Mouse (Mus musculus): ENCODE measurements around the gene Bcap31. TPM values are rescaled to one million over a fixed set of nuclear protein-coding genes. Genes with fewer than 3 reads are reported as not detected.

The Bcap31 gene
- polyA plus RNA-seq, 1 experiment from 2014 or later: 164 TPM

GRCm38 (mm10) chrX:73673968-73674661, 41.9 kb downstream of the Bcap31 start:
- H3K4me2 ChIP-seq (replicated peaks): peak overlapping the region; percentile 67
- H3K27me3 ChIP-seq: peaks cover 3% of the 10 kb centered on the region; the same call in 1 of the 2 replicates
- no peaks in the 10 kb centered on the region for H3K9me3 ChIP-seq
- ATAC-seq (ENCODE audit: insufficient number of reproducible peaks, insufficient read depth, low FRiP score, low TSS enrichment): peak; percentile 38
- 19% methylated on average over 20 of the region's 20 CpGs for WGBS
- H3K9ac ChIP-seq: peak overlapping the region; percentile 78
- 0 out of 2 replicates have a peak, but pooled peaks cover 7% of the 10 kb centered on the region for H3K36me3 ChIP-seq
- H3K27ac ChIP-seq: 0 out of 2 replicates have a peak overlapping the region, but pooled peaks have one; percentile 65
- H3K4me3 ChIP-seq: peak overlapping the region; percentile 60
- H3K4me1 ChIP-seq: 0 out of 2 replicates have a peak, but pooled peaks cover 6% of the 10 kb centered on the region

- peak overlapping the region; percentile 67 for H3K4me2 ChIP-seq (replicated peaks)
- H3K27ac ChIP-seq: 0 out of 2 replicates have a peak overlapping the region, but pooled peaks have one; percentile 65
- ATAC-seq (ENCODE audit: insufficient number of reproducible peaks, insufficient read depth, low FRiP score, low TSS enrichment): no peak
- H3K4me1 ChIP-seq: 0 out of 2 replicates have a peak, but pooled peaks cover 6% of the 10 kb centered on the region
- H3K9ac ChIP-seq: peak overlapping the region; percentile 78
- H3K4me3 ChIP-seq: peak overlapping the region; percentile 60
- H3K9me3 ChIP-seq: no peaks in the 10 kb centered on the region
- H3K27me3 ChIP-seq: peaks cover 3% of the 10 kb centered on the region; the same call in 1 of the 2 replicates
- H3K36me3 ChIP-seq: 0 out of 2 replicates have a peak, but pooled peaks cover 2% of the 10 kb centered on the region
- 13% methylated on average over 35 of the region's 42 CpGs for WGBS
These were observed 42.4 kb downstream of the Bcap31 start for GRCm38 (mm10) chrX:73673619-73673967.

GRCm38 (mm10) chrX:73672879-73673618, 42.9 kb downstream of the Bcap31 start, which contains the start of gene Slc6a8:
Gene Slc6a8 (plus strand): TSS chrX:73673150.
- WGBS: 14% methylated on average over 41 of the region's 72 CpGs
- H3K4me1 ChIP-seq: 0 out of 2 replicates have a peak, but pooled peaks cover 6% of the 10 kb centered on the region
- ATAC-seq (ENCODE audit: insufficient number of reproducible peaks, insufficient read depth, low FRiP score, low TSS enrichment): peak; percentile 67
- H3K9ac ChIP-seq: peak within 1 kb of the TSS; percentile 78
- peak within 1 kb of the TSS; percentile 60 for H3K4me3 ChIP-seq
- no peaks in the 10 kb centered on the region for H3K36me3 ChIP-seq
- H3K27ac ChIP-seq: peak within 1 kb of the TSS; percentile 65
- H3K4me2 ChIP-seq (replicated peaks): peak within 1 kb of the TSS; percentile 67
- peaks cover 3% of the 10 kb centered on the region; the same call in 1 of the 2 replicates for H3K27me3 ChIP-seq
- H3K9me3 ChIP-seq: no peaks in the 10 kb centered on the region

GRCm38 (mm10) chrX:73672031-73672431, 43.9 kb downstream of the Bcap31 start:
- Histone ChIP-seq H3K27me3 (peaks cover 3% of the 10 kb centered on the region; the same call in 1 of the 2 replicates), H3K4me3 (no peak overlapping the region), H3K27ac (no peak overlapping the region), H3K4me2 (replicated peaks) (no peak overlapping the region; the same call in 1 of the 2 replicates), H3K36me3 (no peaks in the 10 kb centered on the region), H3K9me3 (no peaks in the 10 kb centered on the region), H3K9ac (no peak overlapping the region), H3K4me1 (0 out of 2 replicates have a peak, but pooled peaks cover 6% of the 10 kb centered on the region)
- 63% methylated on average over 4 of the region's 4 CpGs for WGBS
- no peak; the same call in 1 of the 2 replicates for ATAC-seq (ENCODE audit: insufficient number of reproducible peaks, insufficient read depth, low FRiP score, low TSS enrichment)

GRCm38 (mm10) chrX:73663143-73663542, 52.8 kb downstream of the Bcap31 start:
- Histone ChIP-seq H3K36me3 (no peaks in the 10 kb centered on the region), H3K4me3 (no peak overlapping the region), H3K27me3 (no peaks in the 10 kb centered on the region), H3K9me3 (no peaks in the 10 kb centered on the region), H3K9ac (no peak overlapping the region), H3K27ac (no peak overlapping the region), H3K4me2 (replicated peaks) (no peak overlapping the region), H3K4me1 (no peaks in the 10 kb centered on the region)
- no peak for ATAC-seq (ENCODE audit: insufficient number of reproducible peaks, insufficient read depth, low FRiP score, low TSS enrichment)

GRCm38 (mm10) chrX:73660284-73660665, 55.7 kb downstream of the Bcap31 start:
- Histone ChIP-seq H3K9me3 (no peaks in the 10 kb centered on the region), H3K27ac (no peak overlapping the region), H3K9ac (peak overlapping the region; percentile 56), H3K36me3 (no peaks in the 10 kb centered on the region), H3K4me3 (peak overlapping the region; percentile 45), H3K4me1 (no peaks in the 10 kb centered on the region), H3K27me3 (no peaks in the 10 kb centered on the region), H3K4me2 (replicated peaks) (peak overlapping the region; percentile 74)
- 65% methylated on average over 3 of the region's 3 CpGs for WGBS
- no peak for ATAC-seq (ENCODE audit: insufficient number of reproducible peaks, insufficient read depth, low FRiP score, low TSS enrichment)

- peak; percentile 62 for ATAC-seq (ENCODE audit: insufficient number of reproducible peaks, insufficient read depth, low FRiP score, low TSS enrichment)
- no peaks in the 10 kb centered on the region for H3K4me1 ChIP-seq
- H3K27ac ChIP-seq: no peak within 1 kb of the TSS
- H3K4me2 ChIP-seq (replicated peaks): peak within 1 kb of the TSS; percentile 74
- no peaks in the 10 kb centered on the region for H3K36me3 ChIP-seq
- WGBS: 21% methylated on average over 56 of the region's 57 CpGs
- peak within 1 kb of the TSS; percentile 56 for H3K9ac ChIP-seq
- peak within 1 kb of the TSS; percentile 45 for H3K4me3 ChIP-seq
- H3K9me3 ChIP-seq: no peaks in the 10 kb centered on the region
- H3K27me3 ChIP-seq: no peaks in the 10 kb centered on the region
These were observed 56.2 kb downstream of the Bcap31 start, which contains the start of gene Pnck for GRCm38 (mm10) chrX:73659575-73660283. Gene Pnck (minus strand): TSS chrX:73660117.

- Histone ChIP-seq H3K4me1 (no peaks in the 10 kb centered on the region), H3K27me3 (no peaks in the 10 kb centered on the region), H3K9ac (no peak overlapping the region), H3K4me3 (peak overlapping the region; percentile 45), H3K27ac (no peak overlapping the region), H3K4me2 (replicated peaks) (peak overlapping the region; percentile 74), H3K9me3 (no peaks in the 10 kb centered on the region), H3K36me3 (no peaks in the 10 kb centered on the region)
- ATAC-seq (ENCODE audit: insufficient number of reproducible peaks, insufficient read depth, low FRiP score, low TSS enrichment): peak; percentile 53; the same call in 1 of the 2 replicates
- WGBS: 69% methylated on average over 13 of the region's 13 CpGs
These were observed 56.9 kb downstream of the Bcap31 start for GRCm38 (mm10) chrX:73658936-73659574.

- Histone ChIP-seq H3K36me3 (no peaks in the 10 kb centered on the region), H3K4me3 (no peak overlapping the region), H3K9me3 (no peaks in the 10 kb centered on the region), H3K27ac (no peak overlapping the region), H3K4me2 (replicated peaks) (no peak overlapping the region), H3K27me3 (no peaks in the 10 kb centered on the region), H3K4me1 (no peaks in the 10 kb centered on the region), H3K9ac (no peak overlapping the region)
- 44% methylated on average over 7 of the region's 7 CpGs for WGBS
- ATAC-seq (ENCODE audit: insufficient number of reproducible peaks, insufficient read depth, low FRiP score, low TSS enrichment): no peak
These were observed 57.6 kb downstream of the Bcap31 start for GRCm38 (mm10) chrX:73658391-73658790.

GRCm38 (mm10) chrX:73655529-73655928, 60.4 kb downstream of the Bcap31 start:
- Histone ChIP-seq H3K4me1 (no peaks in the 10 kb centered on the region), H3K9me3 (no peaks in the 10 kb centered on the region), H3K27ac (no peak overlapping the region), H3K9ac (no peak overlapping the region), H3K4me2 (replicated peaks) (no peak overlapping the region), H3K4me3 (no peak overlapping the region), H3K36me3 (no peaks in the 10 kb centered on the region), H3K27me3 (no peaks in the 10 kb centered on the region)
- ATAC-seq (ENCODE audit: insufficient number of reproducible peaks, insufficient read depth, low FRiP score, low TSS enrichment): no peak
- WGBS: 67% methylated on average over 3 of the region's 3 CpGs

- Histone ChIP-seq H3K27me3 (no peaks in the 10 kb centered on the region), H3K36me3 (no peaks in the 10 kb centered on the region), H3K27ac (no peak overlapping the region), H3K9ac (no peak overlapping the region), H3K4me2 (replicated peaks) (no peak overlapping the region), H3K4me3 (no peak overlapping the region), H3K4me1 (no peaks in the 10 kb centered on the region), H3K9me3 (no peaks in the 10 kb centered on the region)
- WGBS: 13% methylated on average over 6 of the region's 6 CpGs
- ATAC-seq (ENCODE audit: insufficient number of reproducible peaks, insufficient read depth, low FRiP score, low TSS enrichment): no peak
These were observed 61.8 kb downstream of the Bcap31 start for GRCm38 (mm10) chrX:73654177-73654576.

Data from embryonic facial prominence, embryonic 12.5 days (tissue).